Mouse (Mus musculus) brain, embryonic 14.5 days (tissue): ENCODE measurements around the gene Gabarapl1. TPM values are rescaled to one million over a fixed set of nuclear protein-coding genes. Genes with fewer than 3 reads are reported as not detected.
"Not testable (repeated sequence)": the region's sequence is repeated elsewhere in the genome, so short reads cannot be mapped to it uniquely, and the experiment has no call there.

ENCODE experiments used
- DNase-seq: peaks from one replicate; pipeline ENCODE4 v3.0.0-alpha.2; 2011; ENCODE audit warnings: low read depth
- CTCF ChIP-seq: fragments of 200-500 bp; IDR thresholded peaks from 2 replicates; pipeline ENCODE4 v1.5.1; 2012; ENCODE audit warnings: inconsistent platforms, mild to moderate bottlenecking, moderate library complexity, borderline replicate concordance; ENCODE audit not compliant: insufficient read depth, insufficient read length; ENCODE audit errors: extremely low read depth
- POLR2A ChIP-seq: fragments of 200-500 bp; IDR thresholded peaks from 2 replicates; pipeline ENCODE4 v1.6.1; 2012; ENCODE audit warnings: mild to moderate bottlenecking, inconsistent platforms, borderline replicate concordance; ENCODE audit not compliant: poor library complexity, insufficient read depth, insufficient read length, severe bottlenecking; ENCODE audit errors: extremely low read depth
- polyA plus RNA-seq: library from polyadenylated mRNA; depleted of rRNA; stranded (reverse); fragments of >200 nt; gene quantifications from 2 replicates; pipeline ENCODE4 v1.2.3, GENCODE M21; 2012; rRNA removed

Gabarapl1 gene
- polyA plus RNA-seq, result 151 and 161 TPM in 2 replicates

DNA sequence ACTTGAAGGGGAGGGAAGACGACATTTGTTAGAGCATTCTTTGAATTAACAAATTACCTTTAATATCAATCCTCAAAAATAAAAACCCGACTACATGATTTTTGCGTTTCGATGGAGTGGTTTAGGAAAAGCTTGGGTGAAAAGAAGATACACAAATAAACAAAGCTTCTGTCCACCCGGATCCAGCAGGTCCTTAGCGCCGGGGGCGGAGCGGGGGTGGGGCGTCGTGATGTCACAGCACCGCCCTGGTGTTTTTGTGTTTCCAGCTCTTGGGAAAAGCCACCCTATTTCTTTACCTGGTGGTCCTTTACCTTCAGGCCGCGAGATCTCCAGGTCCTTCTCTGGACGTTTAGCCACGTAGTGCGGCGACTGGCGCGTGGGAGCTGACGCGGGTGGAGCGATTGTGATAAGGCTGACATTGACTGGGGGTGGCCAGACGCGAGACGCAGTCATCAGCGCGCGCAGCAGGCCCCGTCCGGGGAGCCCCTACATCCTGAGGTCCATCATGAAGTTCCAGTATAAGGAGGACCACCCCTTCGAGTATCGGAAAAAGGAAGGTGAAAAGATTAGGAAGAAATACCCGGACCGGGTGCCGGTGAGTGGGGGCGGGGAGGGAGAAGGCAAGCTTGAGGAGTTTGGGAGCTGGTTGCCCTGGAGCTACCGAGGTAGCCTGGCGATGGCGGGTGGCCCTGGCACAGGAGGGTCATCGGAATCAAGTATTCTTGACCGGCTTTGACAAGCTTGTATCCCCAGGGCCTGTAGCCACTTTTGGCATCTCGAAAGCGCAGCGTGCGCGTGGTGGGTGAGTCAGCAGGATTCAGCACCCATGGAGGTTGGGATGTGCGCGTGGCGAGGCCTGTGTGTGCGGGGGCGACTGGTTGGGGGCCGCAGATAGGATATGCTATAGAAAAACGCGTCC, at the start of gene Gabarapl1:
Gene Gabarapl1 (plus strand): TSS at position 219 of the 919 bp plus-strand sequence.
- peak; percentile 93 for DNase-seq
- TF ChIP-seq CTCF, result no peak
- TF ChIP-seq POLR2A, result no peak

DNA sequence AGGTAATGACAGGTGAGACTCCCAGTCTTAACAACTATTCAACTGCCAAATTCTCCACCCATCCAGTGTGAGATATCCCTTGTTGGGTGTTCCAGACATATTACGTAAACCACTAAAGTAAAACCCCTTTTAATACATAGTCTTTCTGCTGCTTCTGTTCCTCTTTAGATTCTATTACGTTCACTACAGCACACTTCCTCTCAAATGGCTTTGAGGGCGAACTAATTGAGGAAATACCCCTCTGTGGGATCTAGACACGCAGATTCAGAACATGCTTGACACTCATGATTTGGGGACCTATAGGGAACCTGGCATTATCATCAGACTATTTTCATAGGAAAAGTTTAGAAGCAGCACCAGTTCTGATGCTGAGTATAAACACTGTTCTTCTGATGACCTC, 38.0 kb upstream of the Gabarapl1 start:
- no peak for DNase-seq
- TF ChIP-seq CTCF (no peak), POLR2A (no peak)

DNA sequence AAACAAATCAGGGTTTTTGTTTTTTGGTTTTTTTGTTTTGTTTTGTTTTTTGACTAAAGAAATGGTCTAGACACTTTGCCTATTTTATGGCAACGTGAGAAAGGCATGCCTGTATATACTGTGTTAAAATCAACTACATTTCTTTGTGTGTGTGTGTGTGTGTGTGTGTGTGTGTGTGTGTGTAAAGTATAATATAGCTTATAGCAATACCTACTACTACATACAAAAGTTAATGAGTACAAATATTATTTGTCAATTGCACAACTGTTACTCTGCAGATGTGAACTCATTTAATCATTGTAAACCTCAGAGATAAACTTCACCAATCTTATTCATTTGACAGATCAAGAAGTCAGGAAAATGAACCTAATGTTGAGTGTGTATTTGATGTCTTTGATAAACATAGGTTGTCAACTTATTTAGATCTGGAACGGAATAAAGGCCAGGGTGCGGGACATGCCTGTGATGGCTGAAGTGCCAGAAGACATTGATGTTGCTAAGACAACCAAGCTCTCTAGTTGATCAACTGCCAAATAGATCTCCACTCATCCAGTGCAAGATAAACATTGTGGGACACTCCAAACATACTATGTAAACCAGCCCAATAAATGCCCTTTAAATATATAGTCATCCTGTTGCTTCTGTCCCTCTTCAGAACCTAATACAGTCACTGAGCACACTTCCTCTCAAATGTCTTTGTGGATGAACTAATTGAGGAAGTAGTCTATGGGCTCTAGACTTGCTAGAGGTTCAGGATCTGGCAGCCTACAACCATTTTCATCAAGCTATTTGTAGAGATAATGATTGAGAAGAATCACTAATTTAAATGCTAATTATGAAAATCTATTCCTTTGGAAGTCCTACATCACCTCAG, 35.4 kb upstream of the Gabarapl1 start:
- TF ChIP-seq CTCF (no peak), POLR2A (no peak)
- DNase-seq, result no peak

DNA sequence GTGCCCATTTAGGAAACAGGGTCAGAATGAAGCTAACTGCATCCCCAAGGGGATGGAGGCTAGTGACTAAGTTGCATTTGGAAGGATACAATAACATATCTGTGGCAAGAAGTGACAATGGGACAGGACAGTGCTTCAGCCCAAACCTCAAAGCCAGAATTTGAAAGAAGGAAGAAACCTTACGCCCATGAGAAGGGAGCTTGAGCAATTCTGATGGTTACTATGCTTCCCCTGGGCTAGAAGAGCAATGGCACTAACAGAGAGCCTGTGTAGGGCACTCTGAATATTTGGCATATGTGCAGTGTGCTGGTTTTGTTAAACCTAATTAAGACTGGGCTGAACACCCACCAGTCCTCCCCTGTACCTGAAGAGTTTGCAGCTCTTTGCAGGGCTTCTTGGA, 33.4 kb upstream of the Gabarapl1 start:
- not testable (repeated sequence) for DNase-seq

DNA sequence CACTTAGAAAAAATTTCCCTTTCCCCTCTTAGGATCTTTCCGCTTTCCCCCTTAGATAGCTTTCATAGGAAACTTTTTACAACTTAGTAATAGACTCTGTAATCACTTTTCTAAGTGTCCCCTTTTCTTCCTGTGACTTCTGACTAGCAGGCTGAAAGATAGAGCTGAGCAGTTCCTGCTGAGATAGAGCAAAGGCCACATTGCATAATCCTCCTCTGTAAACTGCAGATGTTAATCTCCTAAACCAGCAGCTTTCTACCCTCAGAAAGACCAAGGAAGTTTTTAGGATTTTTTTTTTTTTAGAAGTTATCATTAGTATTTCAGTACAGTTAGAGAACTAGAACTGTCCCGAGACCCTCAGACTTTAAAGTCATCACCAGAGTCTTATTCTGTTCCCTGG, 29.5 kb upstream of the Gabarapl1 start:
- TF ChIP-seq CTCF, result no peak
- TF ChIP-seq POLR2A, result no peak
- DNase-seq, result no peak

DNA sequence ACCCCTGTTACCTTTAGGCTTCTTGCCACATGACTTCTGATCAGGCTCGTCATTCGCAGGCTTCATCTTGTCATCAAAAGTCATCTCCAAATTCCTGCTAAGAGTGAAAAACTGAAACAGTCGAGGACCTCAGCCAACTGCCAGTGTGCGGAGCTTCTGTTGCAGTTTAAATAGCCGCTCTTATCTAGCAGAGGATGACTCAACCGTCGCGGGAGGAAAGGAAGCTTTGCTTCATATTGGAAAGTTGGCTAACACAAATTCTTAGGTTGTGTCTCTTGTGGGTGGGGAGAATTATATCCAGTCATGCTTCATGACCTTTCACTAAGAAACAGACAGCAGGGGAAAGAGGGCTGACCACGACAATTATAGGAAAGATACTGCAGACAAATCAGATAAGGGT, 25.9 kb upstream of the Gabarapl1 start, which contains the start of gene Olr1:
Gene Olr1 (minus strand): TSS at position 142 of the 400 bp plus-strand sequence.
- no peak for DNase-seq
- TF ChIP-seq POLR2A, result no peak
- no peak for TF ChIP-seq CTCF

DNA sequence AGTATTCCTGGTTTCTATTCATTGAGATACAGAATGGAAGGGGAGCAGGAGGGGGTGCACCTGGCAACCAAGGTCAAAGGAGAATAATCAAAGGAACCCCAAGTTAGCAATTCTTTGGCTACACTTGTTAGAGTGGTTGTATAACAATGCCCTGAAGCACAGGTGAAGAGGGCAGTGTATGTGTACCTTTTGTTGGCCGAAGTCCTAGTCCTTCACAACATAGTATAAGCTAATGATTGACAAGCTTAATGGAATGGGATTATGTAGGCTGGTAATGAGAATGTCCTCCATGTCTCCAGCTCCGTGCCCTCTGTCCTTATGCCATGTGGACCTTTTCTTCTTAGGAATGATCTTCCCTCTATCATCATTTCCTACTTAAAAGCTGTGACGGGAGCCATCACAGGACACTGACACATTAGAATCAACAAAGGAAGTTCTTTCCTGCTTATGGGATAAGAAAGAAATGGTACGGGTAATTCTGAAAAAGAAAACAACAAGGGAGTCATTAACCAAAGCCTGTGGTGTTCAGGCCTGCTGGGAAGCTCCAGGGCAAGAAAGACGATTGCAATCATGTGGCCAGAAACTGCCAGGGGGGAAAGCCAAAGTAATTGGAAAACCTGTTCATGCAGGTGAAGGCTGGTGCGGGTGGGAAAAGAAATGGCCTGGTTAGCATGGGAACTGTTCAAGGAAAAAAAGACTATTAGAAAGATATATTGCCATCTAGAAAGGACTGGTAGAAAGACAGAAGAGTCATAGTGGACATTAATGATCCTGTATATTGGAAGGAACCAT, 22.6 kb upstream of the Gabarapl1 start:
- TF ChIP-seq POLR2A, result no peak
- no peak for TF ChIP-seq CTCF
- no peak for DNase-seq

DNA sequence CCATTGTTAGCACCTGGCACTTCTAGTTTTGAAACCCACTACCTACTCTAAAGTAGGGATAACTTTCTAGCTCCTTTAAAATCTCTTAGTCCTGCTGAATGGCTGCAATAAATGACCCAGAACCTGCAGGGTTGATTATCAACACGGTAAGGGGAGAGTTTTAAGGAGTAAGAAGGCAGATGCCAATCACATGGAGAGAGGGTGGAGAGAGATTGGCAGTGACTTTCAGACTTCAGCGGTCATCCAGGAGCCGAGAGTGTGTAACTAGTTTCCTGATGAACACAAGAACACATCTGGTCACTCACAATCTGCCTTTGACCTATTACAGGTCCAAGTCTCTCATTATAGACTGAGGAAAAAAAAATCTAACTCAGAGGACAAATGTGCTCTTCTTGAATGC, 20.6 kb upstream of the Gabarapl1 start, which contains the start of gene Tmem52b:
Gene Tmem52b (plus strand): TSS at position 189 of the 400 bp plus-strand sequence.
- no peak for DNase-seq
- TF ChIP-seq CTCF, result no peak
- no peak for TF ChIP-seq POLR2A

DNA sequence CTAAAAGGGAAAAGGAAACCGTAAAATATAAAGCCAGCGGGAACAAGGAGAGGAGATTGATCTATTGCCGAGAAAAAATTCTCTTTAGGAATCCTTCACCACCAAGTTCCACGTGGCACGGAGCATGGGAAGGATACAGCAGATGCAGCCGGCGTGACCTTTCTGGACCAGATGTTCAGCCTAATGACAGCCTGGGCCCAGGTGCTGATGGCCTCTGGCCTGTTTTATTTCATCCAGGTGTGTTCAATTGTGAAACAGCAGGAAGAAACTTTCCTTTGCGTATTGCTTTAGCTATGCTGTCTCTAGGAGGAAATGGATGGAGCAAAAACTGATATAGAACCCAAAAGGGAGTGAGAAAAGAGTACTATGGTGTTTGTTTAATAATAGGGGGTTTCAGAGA, 20.1 kb upstream of the Gabarapl1 start:
- DNase-seq, result no peak
- TF ChIP-seq CTCF, result no peak
- no peak for TF ChIP-seq POLR2A

DNA sequence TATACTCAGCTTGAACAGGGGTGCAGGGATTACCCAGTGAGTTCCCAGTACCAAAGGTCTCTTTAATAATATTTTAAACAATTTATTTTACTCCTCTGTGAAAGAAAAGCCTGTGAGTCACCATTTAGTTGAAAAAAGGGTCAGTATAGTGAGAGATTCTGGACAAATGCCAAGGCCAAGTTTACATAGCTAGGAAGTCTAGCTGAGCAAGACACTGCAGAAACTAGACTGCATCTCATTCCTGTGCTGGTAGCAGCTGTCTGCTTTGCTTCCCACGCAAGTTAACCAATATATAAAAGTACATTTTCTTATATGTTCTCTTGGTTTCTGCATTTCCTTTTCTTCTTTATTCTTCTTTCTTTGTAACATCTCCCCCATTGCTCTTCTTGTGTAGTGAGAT, 19.6 kb upstream of the Gabarapl1 start:
- peak; percentile 54 for DNase-seq
- TF ChIP-seq POLR2A (no peak), CTCF (no peak)

DNA sequence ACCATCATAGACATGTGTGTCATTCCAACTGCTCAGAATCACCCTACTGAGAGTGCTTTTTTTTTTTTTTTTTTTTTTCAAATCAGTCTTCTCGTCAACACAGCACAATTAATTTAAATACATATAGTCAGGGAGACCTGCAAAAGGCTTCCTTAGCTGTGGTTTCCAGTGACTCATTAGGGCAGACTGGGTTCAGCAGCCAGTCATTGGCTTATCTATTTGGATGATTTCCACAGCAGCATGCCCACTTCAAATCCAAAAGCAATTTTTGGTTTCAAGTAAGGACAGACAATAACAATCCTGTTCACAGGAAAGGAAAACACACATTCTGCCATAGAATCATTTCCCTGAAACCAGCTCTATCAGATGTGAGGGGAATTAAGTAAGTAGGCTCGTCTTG, 18.6 kb upstream of the Gabarapl1 start:
- DNase-seq, result no peak
- no peak for TF ChIP-seq POLR2A
- no peak for TF ChIP-seq CTCF

DNA sequence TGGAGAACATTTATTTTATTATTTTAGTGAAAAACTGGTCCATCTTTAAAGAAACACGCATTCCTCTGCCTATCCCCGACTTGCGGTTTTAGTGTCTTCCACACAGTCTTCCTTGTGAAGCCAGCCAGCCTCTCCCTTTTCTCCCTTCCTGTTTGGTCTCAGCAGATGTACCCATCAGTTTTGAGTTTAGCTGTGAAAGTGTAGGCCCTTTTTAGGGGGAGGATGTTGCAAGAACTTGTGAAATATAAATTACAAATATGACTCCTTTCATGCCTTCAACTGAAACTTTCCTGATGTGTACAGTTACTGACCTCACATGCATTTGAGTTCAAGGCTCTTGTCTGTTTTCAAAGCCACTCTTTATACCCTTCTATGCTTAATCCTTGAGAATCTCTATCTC, 17.9 kb upstream of the Gabarapl1 start:
- TF ChIP-seq POLR2A (no peak), CTCF (no peak)
- no peak for DNase-seq

DNA sequence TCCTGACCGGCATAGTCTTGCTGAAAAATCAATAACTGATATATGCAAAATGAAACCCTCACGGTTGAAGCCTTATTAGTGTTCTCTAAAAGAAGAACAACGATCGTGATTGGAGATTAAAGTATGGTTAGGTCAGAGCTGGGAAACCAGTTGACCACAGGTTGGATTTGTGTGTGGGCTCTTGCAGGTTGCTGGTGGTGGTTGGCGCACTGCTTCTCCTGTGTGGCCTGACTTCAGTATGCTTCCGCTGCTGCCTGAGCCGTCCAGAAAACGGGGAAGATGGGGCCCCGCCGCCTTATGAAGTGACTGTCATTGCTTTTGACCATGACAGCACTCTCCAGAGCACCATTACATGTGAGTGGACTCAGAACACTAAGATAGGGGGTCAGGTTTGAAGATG, 16.6 kb upstream of the Gabarapl1 start:
- DNase-seq, result no peak
- TF ChIP-seq CTCF (no peak), POLR2A (no peak)

DNA sequence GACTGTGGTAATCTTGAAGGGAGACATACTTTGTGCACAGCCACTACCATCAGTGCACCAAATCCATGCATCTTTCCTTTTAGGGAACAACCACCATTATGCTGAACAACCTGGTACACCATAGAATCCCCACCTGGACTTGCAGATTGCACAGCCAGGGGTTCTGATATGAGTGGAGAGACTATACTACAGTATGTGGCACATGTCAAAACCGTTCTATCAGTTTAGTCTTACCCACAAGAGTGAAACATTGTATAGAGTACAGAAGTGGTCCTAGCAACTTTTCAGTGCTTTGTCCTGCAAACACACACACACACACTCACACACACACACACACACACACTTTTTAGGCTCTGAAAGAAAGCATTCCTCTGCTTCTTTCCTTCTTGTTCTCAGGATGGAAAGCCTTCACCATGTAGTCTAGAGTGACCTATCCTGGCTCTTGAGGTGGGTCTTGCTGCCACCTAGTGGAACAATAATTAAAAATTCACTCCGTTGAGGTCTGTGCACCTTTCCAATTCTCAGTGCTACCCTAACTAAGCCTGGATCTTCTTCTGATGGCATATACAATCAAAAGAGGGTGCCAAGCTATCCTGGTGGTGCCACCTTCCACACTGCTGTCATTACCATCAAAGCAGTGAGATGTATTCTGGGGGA, 15.1 kb upstream of the Gabarapl1 start:
- DNase-seq, result peak; percentile 65
- TF ChIP-seq POLR2A, result no peak
- TF ChIP-seq CTCF, result peak; percentile 63; the same call in 1 of the 2 replicates
